Mouse (Mus musculus): Measurements from ENCODE around the gene 2810006K23Rik. TPM values are rescaled to one million over a fixed set of nuclear protein-coding genes. Genes with fewer than 3 reads are reported as not detected.
A peak's percentile ranks its signal among the peaks of the same experiment; 100 is the strongest.
"Not testable (repeated sequence)": the region's sequence is repeated elsewhere in the genome, so short reads cannot be mapped to it uniquely, and the experiment has no call there.

Gene 2810006K23Rik
- polyA plus RNA-seq, 1 experiment from 2014 or later, result 13.1 TPM

- Histone ChIP-seq H3K36me3 (ENCODE audit: inconsistent target) (no peaks in the 10 kb centered on the region; the same call in 1 of the 2 replicates), H3K4me3 (ENCODE audit: inconsistent target) (no peak overlapping the region), H3K79me2 (ENCODE audit: inconsistent target) (no peaks in the 10 kb centered on the region), H3K27ac (no peak overlapping the region)
- 95% methylated on average over 7 of the region's 7 CpGs for WGBS (ENCODE audit: missing documents)
These were observed 10.2 kb upstream of the 2810006K23Rik start for GRCm38 (mm10) chr5:124317648-124318047.

GRCm38 (mm10) chr5:124326829-124327228, 1.1 kb upstream of the 2810006K23Rik start:
- WGBS (ENCODE audit: missing documents), result 3% methylated on average over 8 of the region's 8 CpGs
- H3K27ac ChIP-seq, result 0 out of 2 replicates have a peak overlapping the region, but pooled peaks have one; percentile 2
- H3K79me2 ChIP-seq (ENCODE audit: inconsistent target), result peaks cover 7% of the 10 kb centered on the region; the same call in 1 of the 2 replicates
- H3K36me3 ChIP-seq (ENCODE audit: inconsistent target), result no peaks in the 10 kb centered on the region
- H3K4me3 ChIP-seq (ENCODE audit: inconsistent target), result peak overlapping the region; percentile 74

- H3K79me2 ChIP-seq (ENCODE audit: inconsistent target), result peaks cover 7% of the 10 kb centered on the region; the same call in 1 of the 2 replicates
- H3K36me3 ChIP-seq (ENCODE audit: inconsistent target), result no peaks in the 10 kb centered on the region
- H3K27ac ChIP-seq, result no peak overlapping the region
- 80% methylated on average over 6 of the region's 6 CpGs for WGBS (ENCODE audit: missing documents)
- no peak overlapping the region for H3K4me3 ChIP-seq (ENCODE audit: inconsistent target)
These were observed 2.2 kb downstream of the 2810006K23Rik start for GRCm38 (mm10) chr5:124330086-124330485.

GRCm38 (mm10) chr5:124334392-124334791, 6.5 kb downstream of the 2810006K23Rik start:
- Histone ChIP-seq H3K79me2 (ENCODE audit: inconsistent target) (no peaks in the 10 kb centered on the region), H3K36me3 (ENCODE audit: inconsistent target) (no peaks in the 10 kb centered on the region), H3K4me3 (ENCODE audit: inconsistent target) (no peak overlapping the region), H3K27ac (no peak overlapping the region)
- WGBS (ENCODE audit: missing documents), result 88% methylated on average over 6 of the region's 6 CpGs

- H3K27ac ChIP-seq, result no peak overlapping the region
- no peak overlapping the region for H3K4me3 ChIP-seq (ENCODE audit: inconsistent target)
- WGBS (ENCODE audit: missing documents), result 96% methylated on average over 9 of the region's 9 CpGs
- no peaks in the 10 kb centered on the region for H3K36me3 ChIP-seq (ENCODE audit: inconsistent target)
- H3K79me2 ChIP-seq (ENCODE audit: inconsistent target), result no peaks in the 10 kb centered on the region
These were observed 9.2 kb downstream of the 2810006K23Rik start for GRCm38 (mm10) chr5:124337103-124337502.

- H3K4me3 ChIP-seq (ENCODE audit: inconsistent target), result no peak overlapping the region
- H3K36me3 ChIP-seq (ENCODE audit: inconsistent target), result no peaks in the 10 kb centered on the region
- 92% methylated on average over 9 of the region's 9 CpGs for WGBS (ENCODE audit: missing documents)
- no peak overlapping the region for H3K27ac ChIP-seq
- no peaks in the 10 kb centered on the region for H3K79me2 ChIP-seq (ENCODE audit: inconsistent target)
These were observed 10.0 kb downstream of the 2810006K23Rik start for GRCm38 (mm10) chr5:124337909-124338308.

GRCm38 (mm10) chr5:124338791-124339190, 10.9 kb downstream of the 2810006K23Rik start:
- Histone ChIP-seq H3K4me3 (ENCODE audit: inconsistent target) (no peak overlapping the region), H3K79me2 (ENCODE audit: inconsistent target) (no peaks in the 10 kb centered on the region), H3K27ac (no peak overlapping the region), H3K36me3 (ENCODE audit: inconsistent target) (no peaks in the 10 kb centered on the region)
- WGBS (ENCODE audit: missing documents), result 92% methylated on average over 7 of the region's 8 CpGs

- not testable (repeated sequence) for H3K27ac ChIP-seq; H3K36me3 ChIP-seq (ENCODE audit: inconsistent target); H3K4me3 ChIP-seq (ENCODE audit: inconsistent target); H3K79me2 ChIP-seq (ENCODE audit: inconsistent target)
- WGBS (ENCODE audit: missing documents), result 82% methylated on average over 6 of the region's 6 CpGs
These were observed 14.0 kb downstream of the 2810006K23Rik start for GRCm38 (mm10) chr5:124341753-124342339.

GRCm38 (mm10) chr5:124342897-124343296, 15.0 kb downstream of the 2810006K23Rik start:
- Histone ChIP-seq H3K36me3 (ENCODE audit: inconsistent target) (peaks cover 9% of the 10 kb centered on the region), H3K79me2 (ENCODE audit: inconsistent target) (no peaks in the 10 kb centered on the region), H3K4me3 (ENCODE audit: inconsistent target) (no peak overlapping the region), H3K27ac (no peak overlapping the region)
- 89% methylated on average over 8 of the region's 8 CpGs for WGBS (ENCODE audit: missing documents)

- H3K27ac ChIP-seq, result no peak overlapping the region
- WGBS (ENCODE audit: missing documents), result 97% methylated on average over 17 of the region's 17 CpGs
- no peak overlapping the region for H3K4me3 ChIP-seq (ENCODE audit: inconsistent target)
- peaks cover 19% of the 10 kb centered on the region for H3K36me3 ChIP-seq (ENCODE audit: inconsistent target)
- H3K79me2 ChIP-seq (ENCODE audit: inconsistent target), result peaks cover 39% of the 10 kb centered on the region
These were observed 21.3 kb downstream of the 2810006K23Rik start for GRCm38 (mm10) chr5:124349196-124349595.

- Histone ChIP-seq H3K79me2 (ENCODE audit: inconsistent target) (peaks cover 39% of the 10 kb centered on the region), H3K4me3 (ENCODE audit: inconsistent target) (no peak overlapping the region), H3K36me3 (ENCODE audit: inconsistent target) (peaks cover 19% of the 10 kb centered on the region), H3K27ac (no peak overlapping the region)
- WGBS (ENCODE audit: missing documents), result 93% methylated on average over 2 of the region's 2 CpGs
These were observed 22.5 kb downstream of the 2810006K23Rik start for GRCm38 (mm10) chr5:124350350-124350749.

GRCm38 (mm10) chr5:124351111-124351560, 23.2 kb downstream of the 2810006K23Rik start:
- H3K36me3 ChIP-seq (ENCODE audit: inconsistent target), result peaks cover 19% of the 10 kb centered on the region
- peaks cover 39% of the 10 kb centered on the region for H3K79me2 ChIP-seq (ENCODE audit: inconsistent target)
- 14% methylated on average over 7 of the region's 7 CpGs for WGBS (ENCODE audit: missing documents)
- peak overlapping the region; percentile 15; the same call in 1 of the 2 replicates for H3K27ac ChIP-seq
- no peak overlapping the region for H3K4me3 ChIP-seq (ENCODE audit: inconsistent target)

- WGBS (ENCODE audit: missing documents), result 66% methylated on average over 3 of the region's 3 CpGs
- Histone ChIP-seq H3K79me2 (ENCODE audit: inconsistent target) (peaks cover 39% of the 10 kb centered on the region), H3K36me3 (ENCODE audit: inconsistent target) (peaks cover 15% of the 10 kb centered on the region), H3K27ac (peak overlapping the region; percentile 15; the same call in 1 of the 2 replicates), H3K4me3 (ENCODE audit: inconsistent target) (no peak overlapping the region)
These were observed 23.7 kb downstream of the 2810006K23Rik start for GRCm38 (mm10) chr5:124351604-124352003.

- Histone ChIP-seq H3K36me3 (ENCODE audit: inconsistent target) (peaks cover 10% of the 10 kb centered on the region), H3K27ac (peak overlapping the region; percentile 47), H3K4me3 (ENCODE audit: inconsistent target) (peak overlapping the region; percentile 37), H3K79me2 (ENCODE audit: inconsistent target) (peaks cover 39% of the 10 kb centered on the region)
- WGBS (ENCODE audit: missing documents), result 13% methylated on average over 29 of the region's 30 CpGs
These were observed 24.4 kb downstream of the 2810006K23Rik start for GRCm38 (mm10) chr5:124352141-124352920.

Data from macrophage (primary cell).